Mouse (Mus musculus): ENCODE data around the gene Fdxr. TPM values are rescaled to one million over a fixed set of nuclear protein-coding genes. Genes with fewer than 3 reads are reported as not detected.

Gene Fdxr
- polyA plus RNA-seq, 1 experiment, result 36.3 TPM

GRCm38 (mm10) chr11:115290919-115291318 lies 14.1 kb upstream of the Fdxr start:
- Histone ChIP-seq H3K27ac (ENCODE audit: control insufficient read depth, insufficient read depth, low read length) (no peak overlapping the region), H3K27me3 (ENCODE audit: control insufficient read depth, insufficient read depth, low read length) (no peaks in the 10 kb centered on the region), H3K4me3 (ENCODE audit: control insufficient read depth, insufficient read depth, low read length) (no peak overlapping the region), H3K36me3 (ENCODE audit: control insufficient read depth, insufficient read depth, low read length) (no peaks in the 10 kb centered on the region), H3K4me1 (replicated peaks; ENCODE audit: control insufficient read depth, insufficient read depth, low read length) (peaks cover 4% of the 10 kb centered on the region; the same call in 1 of the 2 replicates)
- 96% methylated on average over 6 of the region's 6 CpGs for WGBS
- TF ChIP-seq CTCF (IDR thresholded peaks at IDR 0.05; ENCODE audit: borderline replicate concordance, control insufficient read depth, extremely low read depth, insufficient read depth, low read length, poor library complexity) (no peak), POLR2A (IDR thresholded peaks at IDR 0.05; ENCODE audit: control insufficient read depth, extremely low read depth, insufficient read depth, low read length, poor library complexity) (no peak)
- DNase-seq, result no peak

GRCm38 (mm10) chr11:115290314-115290713 lies 13.5 kb upstream of the Fdxr start:
- 100% methylated on average over 1 of the region's 1 CpGs for WGBS
- H3K27ac ChIP-seq (ENCODE audit: control insufficient read depth, insufficient read depth, low read length), result no peak overlapping the region
- H3K36me3 ChIP-seq (ENCODE audit: control insufficient read depth, insufficient read depth, low read length), result no peaks in the 10 kb centered on the region
- DNase-seq, result no peak
- peaks cover 10% of the 10 kb centered on the region; the same call in 1 of the 2 replicates for H3K4me1 ChIP-seq (replicated peaks; ENCODE audit: control insufficient read depth, insufficient read depth, low read length)
- H3K27me3 ChIP-seq (ENCODE audit: control insufficient read depth, insufficient read depth, low read length), result no peaks in the 10 kb centered on the region
- TF ChIP-seq POLR2A (IDR thresholded peaks at IDR 0.05; ENCODE audit: control insufficient read depth, extremely low read depth, insufficient read depth, low read length, poor library complexity), result no peak
- no peak for TF ChIP-seq CTCF (IDR thresholded peaks at IDR 0.05; ENCODE audit: borderline replicate concordance, control insufficient read depth, extremely low read depth, insufficient read depth, low read length, poor library complexity)
- H3K4me3 ChIP-seq (ENCODE audit: control insufficient read depth, insufficient read depth, low read length), result no peak overlapping the region

- WGBS, result 88% methylated on average over 8 of the region's 8 CpGs
- H3K4me1 ChIP-seq (replicated peaks; ENCODE audit: control insufficient read depth, insufficient read depth, low read length), result peaks cover 15% of the 10 kb centered on the region
- DNase-seq, result no peak
- H3K4me3 ChIP-seq (ENCODE audit: control insufficient read depth, insufficient read depth, low read length), result no peak overlapping the region
- no peak for TF ChIP-seq POLR2A (IDR thresholded peaks at IDR 0.05; ENCODE audit: control insufficient read depth, extremely low read depth, insufficient read depth, low read length, poor library complexity)
- TF ChIP-seq CTCF (IDR thresholded peaks at IDR 0.05; ENCODE audit: borderline replicate concordance, control insufficient read depth, extremely low read depth, insufficient read depth, low read length, poor library complexity), result no peak
- no peaks in the 10 kb centered on the region for H3K36me3 ChIP-seq (ENCODE audit: control insufficient read depth, insufficient read depth, low read length)
- H3K27ac ChIP-seq (ENCODE audit: control insufficient read depth, insufficient read depth, low read length), result no peak overlapping the region
- no peaks in the 10 kb centered on the region for H3K27me3 ChIP-seq (ENCODE audit: control insufficient read depth, insufficient read depth, low read length)
Measured at GRCm38 (mm10) chr11:115289885-115290284, 13.0 kb upstream of the Fdxr start.

- no peak for DNase-seq
- no peak overlapping the region for H3K27ac ChIP-seq (ENCODE audit: control insufficient read depth, insufficient read depth, low read length)
- no peak overlapping the region for H3K4me3 ChIP-seq (ENCODE audit: control insufficient read depth, insufficient read depth, low read length)
- H3K27me3 ChIP-seq (ENCODE audit: control insufficient read depth, insufficient read depth, low read length), result no peaks in the 10 kb centered on the region
- no peaks in the 10 kb centered on the region for H3K36me3 ChIP-seq (ENCODE audit: control insufficient read depth, insufficient read depth, low read length)
- TF ChIP-seq CTCF (IDR thresholded peaks at IDR 0.05; ENCODE audit: borderline replicate concordance, control insufficient read depth, extremely low read depth, insufficient read depth, low read length, poor library complexity) (no peak), POLR2A (IDR thresholded peaks at IDR 0.05; ENCODE audit: control insufficient read depth, extremely low read depth, insufficient read depth, low read length, poor library complexity) (no peak)
- H3K4me1 ChIP-seq (replicated peaks; ENCODE audit: control insufficient read depth, insufficient read depth, low read length), result peaks cover 16% of the 10 kb centered on the region
- 89% methylated on average over 2 of the region's 2 CpGs for WGBS
Measured at GRCm38 (mm10) chr11:115288305-115288704, 11.5 kb upstream of the Fdxr start.

- Histone ChIP-seq H3K27me3 (ENCODE audit: control insufficient read depth, insufficient read depth, low read length) (no peaks in the 10 kb centered on the region), H3K36me3 (ENCODE audit: control insufficient read depth, insufficient read depth, low read length) (no peaks in the 10 kb centered on the region), H3K4me1 (replicated peaks; ENCODE audit: control insufficient read depth, insufficient read depth, low read length) (peaks cover 16% of the 10 kb centered on the region), H3K27ac (ENCODE audit: control insufficient read depth, insufficient read depth, low read length) (no peak overlapping the region), H3K4me3 (ENCODE audit: control insufficient read depth, insufficient read depth, low read length) (no peak overlapping the region)
- TF ChIP-seq CTCF (IDR thresholded peaks at IDR 0.05; ENCODE audit: borderline replicate concordance, control insufficient read depth, extremely low read depth, insufficient read depth, low read length, poor library complexity), result no peak
- TF ChIP-seq POLR2A (IDR thresholded peaks at IDR 0.05; ENCODE audit: control insufficient read depth, extremely low read depth, insufficient read depth, low read length, poor library complexity), result no peak
- WGBS, result 97% methylated on average over 5 of the region's 5 CpGs
- no peak for DNase-seq
Measured at GRCm38 (mm10) chr11:115287386-115287785, 10.5 kb upstream of the Fdxr start.

GRCm38 (mm10) chr11:115286201-115286993 lies 9.5 kb upstream of the Fdxr start:
- H3K27me3 ChIP-seq (ENCODE audit: control insufficient read depth, insufficient read depth, low read length), result no peaks in the 10 kb centered on the region
- peaks cover 16% of the 10 kb centered on the region for H3K4me1 ChIP-seq (replicated peaks; ENCODE audit: control insufficient read depth, insufficient read depth, low read length)
- TF ChIP-seq CTCF (IDR thresholded peaks at IDR 0.05; ENCODE audit: borderline replicate concordance, control insufficient read depth, extremely low read depth, insufficient read depth, low read length, poor library complexity) (no peak), POLR2A (IDR thresholded peaks at IDR 0.05; ENCODE audit: control insufficient read depth, extremely low read depth, insufficient read depth, low read length, poor library complexity) (no peak)
- WGBS, result 77% methylated on average over 19 of the region's 19 CpGs
- H3K36me3 ChIP-seq (ENCODE audit: control insufficient read depth, insufficient read depth, low read length), result no peaks in the 10 kb centered on the region
- no peak overlapping the region for H3K4me3 ChIP-seq (ENCODE audit: control insufficient read depth, insufficient read depth, low read length)
- no peak overlapping the region for H3K27ac ChIP-seq (ENCODE audit: control insufficient read depth, insufficient read depth, low read length)
- no peak for DNase-seq
